In the genomic region with DNA sequence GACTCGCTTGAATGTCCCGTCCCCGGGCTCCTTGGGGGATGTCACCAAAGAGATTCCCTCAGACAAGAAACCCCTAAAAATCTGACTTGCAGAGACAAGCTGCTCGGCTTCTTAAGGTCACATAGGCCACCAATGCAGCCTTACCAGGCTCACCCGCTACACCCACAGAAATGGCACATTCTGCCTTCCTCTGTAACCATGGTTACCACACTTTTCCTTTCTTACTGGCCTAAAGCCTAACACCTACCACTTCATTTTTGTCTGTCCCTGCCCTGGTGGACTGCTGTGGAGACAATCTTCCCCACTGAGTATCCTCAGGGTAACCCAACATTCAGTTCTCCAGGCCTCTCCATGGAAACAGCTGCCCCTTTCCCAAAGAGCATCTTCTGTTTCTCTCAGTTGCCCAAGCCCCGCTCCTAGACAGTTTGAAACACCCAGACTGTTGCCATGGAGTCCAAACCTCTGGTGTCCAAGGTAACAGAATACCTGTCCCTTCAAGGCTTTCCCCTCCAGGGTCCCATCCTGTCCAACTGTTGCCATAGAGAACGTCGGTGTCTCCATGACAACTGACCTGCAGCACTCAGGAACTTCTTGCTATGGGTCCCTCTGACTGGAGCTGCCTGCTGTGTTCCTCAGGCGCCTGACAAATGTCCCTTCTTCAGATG, we compare ENCODE assay signal across 12 mouse cellular contexts. TPM values are rescaled to one million over a fixed set of nuclear protein-coding genes. Genes with fewer than 3 reads are reported as not detected.
DNase-seq lines count a peak whose midpoint lies in the region; ATAC-seq and TF ChIP-seq lines count a peak whose summit lies in the region.
"Had no signal": no experiment of that assay in that cellular context is flagged by ENCODE, and none has a peak within 500 bp of the region (broad histone marks: within the 10 kb centered on the region; RNA-seq: fewer than 3 reads in every experiment).

No protein-coding gene starts in this region.

- H3K4me3 ChIP-seq in hindbrain, embryonic 13.5 days, result no peak overlapping the region
- H3K4me3 ChIP-seq in midbrain, postnatal 0 days (ENCODE audit: low read depth, low read length), result no peak overlapping the region

- DNase-seq in right cerebral cortex, adult 18-20 months, result peak; percentile 37
- DNase-seq in right cerebral cortex, postnatal 4 days, result no peak
- peak; percentile 70 for DNase-seq in midbrain, postnatal 0 days (ENCODE audit: low spot score)
- no peak for DNase-seq in layer of hippocampus, postnatal 25 days (ENCODE audit: extremely low spot score in 1 of 2, low spot score in 1 of 2)
- DNase-seq in ovary, adult 18-20 months (ENCODE audit: low spot score), result no peak
- DNase-seq in cerebellum, adult 11 months, result no peak
- DNase-seq: cerebellum, adult 9-10 months; kidney, adult 11 months; liver, postnatal 0 days had no signal

- H3K36me3 ChIP-seq in hindbrain, embryonic 13.5 days, result peaks cover 14% of the 10 kb centered on the region
- peaks cover 8% of the 10 kb centered on the region; the same call in 1 of the 2 replicates for H3K36me3 ChIP-seq in midbrain, postnatal 0 days (ENCODE audit: insufficient read depth, low read length)

- 0 out of 2 replicates have a peak overlapping the region, but pooled peaks have one; percentile 49 for H3K9ac ChIP-seq in hindbrain, embryonic 13.5 days
- H3K9ac ChIP-seq in midbrain, postnatal 0 days (replicated peaks; ENCODE audit: low read length, poor library complexity, severe bottlenecking), result 0 out of 2 replicates have a peak overlapping the region, but pooled peaks have one; percentile 4
- H3K9ac ChIP-seq: liver, postnatal 0 days had no signal

- H3K27ac ChIP-seq in hindbrain, embryonic 13.5 days, result no peak overlapping the region
- H3K27ac ChIP-seq in midbrain, postnatal 0 days (ENCODE audit: low read depth, low read length), result peak overlapping the region; percentile 59
- H3K27ac ChIP-seq: macrophage had no signal

- peaks cover 48% of the 10 kb centered on the region for H3K4me1 ChIP-seq in hindbrain, embryonic 13.5 days (replicated peaks)
- H3K4me1 ChIP-seq in midbrain, postnatal 0 days (ENCODE audit: insufficient read depth, low read length), result peaks cover 27% of the 10 kb centered on the region

- TF ChIP-seq CTCF in midbrain, postnatal 0 days (IDR thresholded peaks at IDR 0.05), result no peak

- 0 out of 2 replicates have a peak, but pooled peaks have one; percentile 30 for ATAC-seq in hindbrain, embryonic 13.5 days (ENCODE audit: low FRiP score)
- peak; percentile 29 for ATAC-seq in midbrain, postnatal 0 days (ENCODE audit: low FRiP score)
- ATAC-seq: liver, postnatal 0 days had no signal

- H3K9me3 ChIP-seq in hindbrain, embryonic 13.5 days, result no peaks in the 10 kb centered on the region
- H3K9me3 ChIP-seq in midbrain, postnatal 0 days (ENCODE audit: low read length), result no peaks in the 10 kb centered on the region

- WGBS in hindbrain, embryonic 13.5 days, result 38% methylated on average over 9 of the region's 9 CpGs
- 32% methylated on average over 9 of the region's 9 CpGs for WGBS in midbrain, postnatal 0 days

- peaks cover 60% of the 10 kb centered on the region for H3K27me3 ChIP-seq in hindbrain, embryonic 13.5 days
- peaks cover 27% of the 10 kb centered on the region for H3K27me3 ChIP-seq in midbrain, postnatal 0 days (ENCODE audit: insufficient read depth, low read length)

- no peak overlapping the region for H3K4me2 ChIP-seq in hindbrain, embryonic 13.5 days
- H3K4me2 ChIP-seq in midbrain, postnatal 0 days (ENCODE audit: low read depth, low read length, poor library complexity, severe bottlenecking), result 0 out of 2 replicates have a peak overlapping the region, but pooled peaks have one; percentile 2

RNA-seq across cellular contexts. Expression of a gene that starts 6.2 kb away (rescaled TPM):
- 0.39 and 0.75 TPM in 2 replicates for polyA plus RNA-seq in hindbrain, embryonic 13.5 days (2015; fragmentation: Nextera tagmentation; extraction: Ambion mirVana)
- 0.99 and 1.3 TPM in 2 replicates for total RNA-seq in midbrain, postnatal 0 days (2014; rRNA removed)
- polyA plus RNA-seq in midbrain, postnatal 0 days (2015; fragmentation: Nextera tagmentation; extraction: Ambion mirVana), result 1.6 and 1.7 TPM in 2 replicates
- 10 to 100 TPM; 68.2 to 77.5 TPM for total RNA-seq in layer of hippocampus, postnatal 25 days (2021)
- total RNA-seq: heart, postnatal 25 days had no signal

RNA-seq across cellular contexts. Expression of a gene that starts 16.7 kb away (rescaled TPM):
- polyA plus RNA-seq in hindbrain, embryonic 13.5 days (2015; fragmentation: Nextera tagmentation; extraction: Ambion mirVana), result 1.9 TPM in 2 replicates
- total RNA-seq in midbrain, postnatal 0 days (2014; rRNA removed), result 1.6 TPM in 1 of 2 replicates, not detected in the other
- polyA plus RNA-seq in midbrain, postnatal 0 days (2015; fragmentation: Nextera tagmentation; extraction: Ambion mirVana), result 0.22 and 0.35 TPM in 2 replicates
- total RNA-seq in layer of hippocampus, postnatal 25 days (2021), result 1 to 10 TPM; 2.9 to 4.9 TPM

RNA-seq across cellular contexts. Expression of a gene that starts 31.2 kb away (rescaled TPM):
- 128 and 135 TPM in 2 replicates for polyA plus RNA-seq in hindbrain, embryonic 13.5 days (2015; fragmentation: Nextera tagmentation; extraction: Ambion mirVana)
- total RNA-seq in midbrain, postnatal 0 days (2014; rRNA removed), result 440 and 447 TPM in 2 replicates
- 202 and 210 TPM in 2 replicates for polyA plus RNA-seq in midbrain, postnatal 0 days (2015; fragmentation: Nextera tagmentation; extraction: Ambion mirVana)
- total RNA-seq in layer of hippocampus, postnatal 25 days (2021), result 100 to 1,000 TPM; 188 to 207 TPM
- polyA plus RNA-seq: liver, postnatal 0 days; macrophage had no signal

RNA-seq across cellular contexts. Expression of a gene that starts 41.7 kb away (rescaled TPM):
- 32.6 and 36.4 TPM in 2 replicates for polyA plus RNA-seq in hindbrain, embryonic 13.5 days (2015; fragmentation: Nextera tagmentation; extraction: Ambion mirVana)
- 5.4 and 7.7 TPM in 2 replicates for total RNA-seq in midbrain, postnatal 0 days (2014; rRNA removed)
- polyA plus RNA-seq in midbrain, postnatal 0 days (2015; fragmentation: Nextera tagmentation; extraction: Ambion mirVana), result 42.1 and 44.1 TPM in 2 replicates
- total RNA-seq in layer of hippocampus, postnatal 25 days (2021), result 10 to 100 TPM; 25.5 to 29.8 TPM

RNA-seq across cellular contexts. Expression of a gene that starts 46.8 kb away (rescaled TPM):
- polyA plus RNA-seq in hindbrain, embryonic 13.5 days (2015; fragmentation: Nextera tagmentation; extraction: Ambion mirVana), result 61.0 and 68.6 TPM in 2 replicates
- 18.6 and 19.9 TPM in 2 replicates for total RNA-seq in midbrain, postnatal 0 days (2014; rRNA removed)
- polyA plus RNA-seq in midbrain, postnatal 0 days (2015; fragmentation: Nextera tagmentation; extraction: Ambion mirVana), result 48.7 and 48.9 TPM in 2 replicates
- total RNA-seq in layer of hippocampus, postnatal 25 days (2021), result 10 to 100 TPM; 48.7 to 58.3 TPM

Comparison
In these comparisons a context has a peak if more than half of its experiments do, and no peak if none do; other contexts are left out.
1. DNase-seq: peak in right cerebral cortex, adult 18-20 months (single experiment) and midbrain, postnatal 0 days (single experiment); none in right cerebral cortex, postnatal 4 days (single experiment), layer of hippocampus, postnatal 25 days (0 of 2), ovary, adult 18-20 months (single experiment) and cerebellum, adult 11 months (single experiment).
2. RNA of a gene that starts 6.2 kb away (total RNA-seq): 68.2 to 77.5 TPM in layer of hippocampus, postnatal 25 days; 0.99 to 1.3 TPM in midbrain, postnatal 0 days; every median in the first group is over 10 times any median in the second.